Mouse (Mus musculus) ovary, adult 18-20 months (tissue): ENCODE results near the gene Fkbp6.
"Not testable (repeated sequence)": the region's sequence is repeated elsewhere in the genome, so short reads cannot be mapped to it uniquely, and the experiment has no call there.

Experiments
- DNase-seq: peaks from one replicate; pipeline ENCODE4 v3.0.0; 2022; ENCODE audit warnings: low spot score, mixed read lengths

Gene Fkbp6

DNA sequence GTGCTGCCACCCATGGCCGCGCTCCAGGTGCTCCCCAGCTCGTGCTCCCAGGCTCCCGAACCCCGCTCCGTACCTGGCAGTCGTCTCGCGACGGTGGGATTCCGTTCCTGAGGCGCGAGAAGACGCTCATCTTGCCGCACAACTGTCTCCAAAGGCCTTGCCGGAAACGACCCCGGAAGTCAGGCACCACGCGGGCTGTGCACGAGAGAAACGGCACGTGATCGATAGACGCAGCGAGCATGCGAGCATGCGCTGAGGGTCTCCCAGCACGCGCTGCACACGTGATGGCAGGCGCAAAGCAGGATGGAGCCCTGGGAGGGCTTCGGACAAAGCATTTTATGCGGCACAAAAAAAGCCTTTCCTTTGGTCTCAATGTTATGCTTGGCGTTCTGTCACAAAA lies at the start of gene Fkbp6:
Gene Fkbp6 (minus strand): TSS at position 183 of the 400 bp plus-strand sequence.
- no peak for DNase-seq

DNA sequence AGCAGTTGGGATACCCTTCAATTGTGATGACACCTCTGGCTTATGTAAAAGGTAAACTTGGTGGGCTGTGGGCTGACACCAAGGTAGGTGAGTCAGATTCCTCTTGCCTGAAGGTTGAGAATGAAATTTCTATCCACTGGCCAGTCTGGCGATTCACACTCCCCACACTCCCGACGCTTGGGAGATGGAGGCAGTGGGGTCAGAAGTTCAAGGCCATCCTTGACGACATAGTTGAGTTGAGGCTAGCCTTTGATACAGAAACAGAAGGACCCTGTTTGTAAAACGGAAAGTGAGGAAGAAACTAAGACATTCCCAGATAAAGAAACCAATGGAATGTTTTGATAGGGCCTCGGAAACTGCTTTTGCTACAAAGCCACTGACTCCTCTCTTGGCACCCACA lies 49.5 kb upstream of the Fkbp6 start:
- no peak for DNase-seq

DNA sequence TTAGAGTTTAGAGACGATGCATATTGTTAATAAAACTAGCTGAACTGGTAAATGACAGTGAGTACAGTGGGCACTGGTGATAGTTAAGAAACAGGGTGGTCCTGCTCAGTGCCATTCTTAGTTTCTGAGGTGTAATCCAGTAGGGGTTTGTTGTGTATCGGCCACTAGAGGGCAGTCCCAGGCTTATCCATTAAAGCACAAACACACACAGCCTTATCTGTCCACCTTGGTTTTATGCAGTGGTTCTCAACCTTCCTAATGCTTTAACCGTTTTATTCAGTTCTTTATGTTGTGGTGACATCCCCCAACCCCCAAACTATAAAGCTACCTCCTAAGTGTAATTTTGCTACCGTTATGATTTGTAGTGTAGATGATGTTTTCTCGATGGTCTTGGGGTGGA lies 46.0 kb upstream of the Fkbp6 start:
- no peak for DNase-seq

DNA sequence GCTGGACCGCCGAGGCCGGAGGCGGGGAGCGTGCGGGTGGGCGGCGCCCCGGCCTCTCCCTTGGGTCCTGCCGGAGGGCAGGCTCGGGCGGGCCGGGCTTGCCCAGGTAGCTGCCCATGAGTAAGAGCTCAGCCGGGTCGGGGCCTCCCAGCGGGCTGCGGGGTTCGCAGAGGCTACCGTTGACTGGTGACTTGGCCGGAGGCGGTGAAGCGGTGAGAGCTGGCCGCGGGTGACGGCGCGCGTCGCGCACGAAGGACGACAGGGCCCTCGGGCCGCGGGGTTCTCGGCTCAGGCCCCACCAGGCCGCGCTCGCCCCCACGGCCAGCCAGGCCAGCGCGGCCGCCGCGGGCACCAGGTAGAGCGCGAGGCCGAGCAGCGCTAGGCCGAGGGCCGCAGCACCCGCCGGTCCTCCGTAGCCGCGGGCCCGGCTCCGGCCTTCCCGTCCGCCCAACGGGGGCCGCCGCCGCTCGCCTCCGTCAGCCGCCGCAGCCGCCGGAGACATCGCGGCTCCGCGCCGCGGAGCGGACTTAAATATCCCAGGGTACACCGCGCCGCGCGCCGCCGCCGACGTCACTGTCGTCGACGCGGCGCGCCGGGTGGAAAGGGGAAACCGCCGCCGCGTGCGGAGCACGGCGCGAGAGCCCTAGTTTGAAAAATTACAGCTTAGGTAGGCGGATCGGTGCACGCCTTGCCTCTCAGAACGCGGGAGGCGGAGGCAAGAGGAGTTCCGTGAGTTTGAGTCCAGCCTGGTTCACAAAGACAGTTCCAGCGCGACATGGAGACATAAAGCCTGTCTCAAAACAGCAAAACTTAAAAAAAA lies 44.4 kb upstream of the Fkbp6 start, which contains the start of gene Pom121:
Gene Pom121 (minus strand): TSS at position 543 of the 820 bp plus-strand sequence.
- peak; percentile 71 for DNase-seq

DNA sequence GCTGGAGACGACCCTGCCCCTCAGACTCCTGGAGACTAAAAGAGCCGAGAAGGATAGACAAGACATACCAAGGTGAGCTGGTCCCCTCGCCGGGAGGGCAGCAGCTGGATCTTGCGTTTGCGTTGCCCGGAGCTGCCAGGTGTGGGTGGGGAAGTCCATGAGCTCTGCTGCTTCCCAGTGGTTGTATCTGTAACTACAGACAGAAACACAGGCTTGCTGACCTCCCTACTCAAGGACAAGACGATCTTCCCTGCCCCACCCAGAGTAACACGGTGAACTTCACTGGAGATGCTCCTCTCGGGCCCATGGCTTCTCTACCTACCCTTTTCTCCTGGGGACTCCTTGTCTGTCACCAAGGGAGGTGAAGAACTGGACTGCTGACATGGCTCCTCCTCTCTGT lies 33.9 kb upstream of the Fkbp6 start:
- DNase-seq = no peak

DNA sequence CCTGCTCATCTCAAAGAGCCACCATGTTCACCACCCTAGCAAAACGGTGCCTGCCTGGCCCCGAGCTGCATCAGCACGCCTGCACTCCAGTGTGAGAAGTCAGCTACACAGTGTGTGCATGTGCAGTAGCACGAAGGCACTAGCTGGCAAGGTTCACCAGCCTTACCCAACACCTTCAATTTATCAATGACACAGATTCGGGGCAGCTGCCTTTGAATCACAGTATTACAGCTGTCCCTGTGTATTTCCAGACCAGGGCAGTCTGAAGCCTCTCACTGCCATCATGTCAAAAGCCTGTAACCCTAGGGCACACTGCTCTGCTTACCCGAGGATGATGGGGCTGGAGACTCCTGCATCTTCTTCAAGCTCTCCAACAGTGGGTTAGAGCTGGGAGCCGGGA lies 32.9 kb upstream of the Fkbp6 start:
- no peak for DNase-seq

DNA sequence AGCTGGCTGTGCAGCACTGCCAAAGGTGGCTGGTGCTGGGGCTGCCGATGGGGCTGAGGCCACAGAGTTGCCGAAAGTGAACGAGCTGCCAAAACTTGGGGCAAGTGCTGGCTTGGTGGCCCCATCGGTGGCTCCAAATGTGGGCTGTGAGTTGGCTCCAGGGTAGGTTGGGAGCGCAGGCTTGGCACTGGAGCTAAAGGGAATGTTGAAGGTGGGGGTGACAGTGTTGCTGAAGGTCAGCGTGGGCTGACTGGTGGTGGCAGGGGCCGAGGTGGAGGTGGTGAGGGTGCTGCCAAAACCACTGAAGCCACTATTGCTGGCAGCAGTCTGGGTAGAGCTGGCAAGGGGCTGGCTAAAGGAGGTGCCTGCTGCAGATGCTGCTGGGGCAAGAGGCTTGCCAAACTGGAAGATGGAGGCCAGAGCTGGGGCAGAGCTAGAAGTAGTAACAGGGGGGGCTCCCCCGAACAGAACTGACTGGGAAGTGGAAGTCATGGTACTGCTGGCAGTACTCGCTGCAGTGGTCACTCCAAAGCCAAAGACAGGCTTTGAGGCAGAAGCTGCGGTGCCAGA lies 31.6 kb upstream of the Fkbp6 start:
- no peak for DNase-seq

DNA sequence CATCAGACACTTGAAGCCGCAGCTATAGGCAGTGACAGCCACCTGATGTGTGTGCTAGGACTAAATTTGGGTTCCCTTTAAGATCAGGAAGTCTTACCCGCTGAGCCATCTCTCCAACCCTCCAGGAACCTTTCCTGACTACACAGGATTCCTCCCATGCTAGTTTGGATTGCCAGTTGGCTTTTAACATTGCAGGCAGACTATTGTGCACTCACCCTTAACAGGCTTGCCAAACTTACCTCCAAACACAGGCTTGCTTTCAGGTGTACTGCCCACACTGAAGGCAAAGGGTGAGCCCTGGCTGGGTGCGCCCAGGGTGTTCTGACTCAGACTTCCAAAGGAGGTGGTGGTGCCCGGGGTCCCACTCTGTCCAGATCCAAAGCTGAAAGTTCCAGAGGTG lies 30.8 kb upstream of the Fkbp6 start:
- DNase-seq = no peak

DNA sequence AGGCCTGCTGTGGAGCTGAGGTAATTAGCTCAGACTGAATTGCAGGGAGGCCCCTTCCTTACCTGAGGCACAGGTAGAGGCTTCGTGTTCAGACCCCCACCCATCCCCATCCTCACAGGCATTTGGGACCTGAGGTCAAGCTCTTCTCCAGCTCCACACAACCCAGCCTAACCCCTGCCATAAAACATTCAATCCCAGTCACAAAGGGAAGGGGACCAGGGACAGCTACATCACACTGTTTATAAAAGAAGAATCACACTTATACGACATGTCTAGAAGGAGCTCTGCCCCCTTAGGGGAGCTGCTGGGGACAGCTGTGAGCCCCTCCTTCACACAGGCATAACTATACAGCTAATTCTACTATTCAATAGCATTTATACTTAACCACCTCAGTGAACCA lies 26.5 kb upstream of the Fkbp6 start:
- no peak for DNase-seq

DNA sequence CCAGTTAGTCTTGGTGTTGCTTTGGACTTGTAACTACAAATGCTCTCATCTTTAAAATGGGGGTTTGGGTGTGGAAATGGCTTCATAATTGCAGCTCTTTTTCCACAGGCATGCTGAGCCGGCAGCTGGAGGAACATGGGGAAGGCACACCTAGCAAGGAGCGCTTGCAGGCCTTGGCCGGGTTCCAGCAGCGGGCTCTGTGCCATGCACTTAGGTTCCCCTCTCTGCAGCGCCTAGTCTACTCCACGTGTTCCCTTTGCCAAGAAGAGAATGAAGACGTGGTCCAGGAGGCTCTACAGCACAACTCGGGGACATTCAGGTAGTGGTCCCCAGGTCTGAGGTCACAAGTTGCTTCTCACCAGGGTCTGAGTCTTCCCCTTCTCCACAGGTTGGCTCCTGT lies 25.3 kb upstream of the Fkbp6 start:
- DNase-seq = no peak

DNA sequence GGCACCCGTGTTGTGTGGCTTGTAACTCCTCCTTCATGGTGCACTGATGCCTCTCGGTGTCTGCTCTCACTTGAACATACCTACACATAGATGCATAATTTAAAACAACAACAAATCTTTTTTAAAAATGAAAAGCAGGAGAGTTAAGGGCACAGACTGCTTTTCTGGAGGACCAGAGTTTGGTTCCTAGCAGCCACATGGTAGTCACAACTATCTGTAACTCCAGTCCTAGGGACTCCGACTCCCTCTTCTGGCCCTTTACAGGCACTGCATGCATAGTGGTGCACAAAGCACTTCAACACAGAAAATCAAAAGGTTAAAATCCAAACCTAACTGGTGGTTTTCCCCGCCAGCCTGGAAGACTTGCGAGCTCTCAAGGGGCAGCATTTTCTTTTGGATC lies 23.8 kb upstream of the Fkbp6 start:
- DNase-seq = no peak

DNA sequence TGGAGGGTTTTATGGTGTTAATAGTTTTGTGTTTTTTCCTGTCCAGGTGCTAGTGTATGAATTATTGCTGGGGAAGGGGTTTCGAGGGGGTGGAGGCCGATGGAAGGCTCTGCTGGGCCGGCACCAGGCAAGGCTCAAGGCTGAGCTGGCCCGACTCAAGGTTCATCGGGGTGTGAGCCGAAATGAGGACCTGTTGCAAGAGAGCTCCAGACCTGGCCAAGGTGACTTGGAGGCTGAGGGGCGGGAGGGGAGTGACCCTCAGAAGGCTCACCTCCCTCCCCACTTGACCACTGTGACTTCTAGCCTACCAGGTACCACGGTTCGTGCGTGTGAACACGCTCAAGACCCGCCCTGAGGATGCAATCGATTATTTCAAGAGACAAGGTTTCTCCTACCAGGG lies 21.4 kb upstream of the Fkbp6 start:
- DNase-seq = no peak

DNA sequence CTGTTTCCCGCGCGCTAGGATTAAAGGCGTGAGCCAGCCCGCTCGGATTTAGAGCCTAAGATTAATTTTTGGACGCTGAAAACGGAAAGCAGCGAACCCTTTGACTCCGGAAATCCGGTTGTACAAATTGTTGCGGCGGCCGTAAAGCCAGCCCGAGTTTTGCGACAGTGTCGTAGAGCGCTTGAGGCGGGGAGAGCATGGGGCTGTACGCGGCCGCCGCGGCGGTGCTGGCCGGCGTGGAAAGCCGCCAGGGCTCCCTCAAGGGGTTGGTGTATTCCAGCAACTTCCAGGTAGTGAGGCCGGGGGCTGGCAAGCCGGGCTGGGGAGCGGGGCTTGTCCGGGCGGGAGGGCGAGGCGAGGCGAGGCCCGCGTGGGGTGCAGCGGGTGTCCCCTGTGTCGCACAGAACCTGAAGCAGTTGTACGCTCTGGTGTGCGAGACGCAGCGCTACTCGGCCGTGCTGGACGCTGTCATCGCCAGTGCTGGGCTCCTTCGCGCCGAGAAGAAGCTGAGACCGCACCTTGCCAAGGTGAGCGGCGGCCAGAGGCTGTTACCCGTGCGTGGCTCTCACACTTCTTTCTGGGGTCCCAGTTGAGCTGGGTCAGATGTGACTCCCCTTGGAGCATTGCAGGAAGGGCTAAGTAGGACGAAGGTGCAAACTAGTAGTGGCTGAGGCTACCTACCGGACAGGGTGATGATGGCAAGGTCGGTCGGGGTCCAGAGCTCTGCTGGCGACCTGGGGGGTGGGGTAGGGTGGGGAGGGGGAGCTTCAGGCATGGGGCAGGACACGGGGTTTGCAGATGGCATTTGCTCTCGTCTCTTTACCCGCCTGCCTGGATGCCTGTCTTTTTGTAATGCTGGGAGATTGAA lies 20.2 kb upstream of the Fkbp6 start, which contains the start of gene Nsun5:
Gene Nsun5 (plus strand): TSS at position 167 of the 868 bp plus-strand sequence.
- peak; percentile 88 for DNase-seq

DNA sequence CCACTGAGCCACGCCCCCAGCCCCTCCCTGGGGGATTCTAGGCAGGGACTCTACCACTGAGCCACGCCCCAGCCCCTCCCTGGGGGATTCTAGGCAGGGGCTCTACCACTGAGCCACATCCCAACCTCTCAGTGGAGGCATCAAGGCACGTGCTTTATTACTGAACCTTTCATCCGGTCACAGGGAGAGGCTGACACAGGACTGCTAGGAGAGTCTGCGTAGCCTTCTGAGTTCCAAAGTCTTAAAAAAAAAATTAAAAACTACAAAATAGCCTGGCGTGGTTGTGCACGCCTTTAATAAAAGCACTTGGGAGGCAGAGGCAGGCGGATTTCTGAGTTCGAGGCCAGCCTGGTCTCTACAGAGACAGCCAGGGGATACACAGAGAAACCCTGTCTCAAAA lies 19.4 kb upstream of the Fkbp6 start:
- not testable (repeated sequence) for DNase-seq

DNA sequence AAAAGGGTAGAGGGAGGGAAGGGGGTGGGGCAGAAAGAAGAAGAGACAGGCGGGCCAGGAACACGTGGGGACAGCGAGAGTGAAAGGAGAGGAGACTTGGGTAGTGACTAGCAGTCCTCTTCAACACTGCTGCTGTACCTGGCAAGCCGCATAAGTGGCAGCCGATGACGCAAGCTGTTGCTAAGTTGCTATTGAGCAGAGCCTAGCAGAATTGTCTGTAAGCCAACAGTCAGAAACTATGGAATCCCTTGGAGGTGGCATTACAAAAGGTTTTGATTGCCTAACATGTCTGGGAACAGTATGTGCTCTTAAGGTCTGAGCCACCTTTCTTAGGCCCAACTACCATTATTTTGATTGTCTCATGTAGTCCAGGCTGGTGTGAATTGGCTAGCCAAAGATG lies 18.5 kb upstream of the Fkbp6 start:
- DNase-seq = no peak

DNA sequence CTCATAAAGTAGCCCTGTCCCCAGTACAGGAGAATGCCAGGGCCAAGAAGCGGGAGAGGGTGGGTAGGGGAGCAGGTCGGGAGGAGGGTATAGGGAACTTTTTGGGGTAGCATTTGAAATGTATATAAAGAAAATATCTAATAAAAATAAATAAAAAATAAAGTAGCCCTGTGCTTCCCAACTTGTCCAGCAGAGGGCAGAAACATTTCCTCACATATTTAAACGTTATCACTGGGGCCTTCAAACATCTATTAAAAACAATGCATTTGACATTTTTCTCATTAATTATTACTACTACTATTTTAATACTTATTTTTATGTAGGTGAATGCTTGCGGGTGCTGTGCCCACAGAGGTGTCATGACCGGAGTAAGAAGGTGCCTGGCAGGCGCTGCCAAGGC lies 18.0 kb upstream of the Fkbp6 start:
- DNase-seq = no peak

DNA sequence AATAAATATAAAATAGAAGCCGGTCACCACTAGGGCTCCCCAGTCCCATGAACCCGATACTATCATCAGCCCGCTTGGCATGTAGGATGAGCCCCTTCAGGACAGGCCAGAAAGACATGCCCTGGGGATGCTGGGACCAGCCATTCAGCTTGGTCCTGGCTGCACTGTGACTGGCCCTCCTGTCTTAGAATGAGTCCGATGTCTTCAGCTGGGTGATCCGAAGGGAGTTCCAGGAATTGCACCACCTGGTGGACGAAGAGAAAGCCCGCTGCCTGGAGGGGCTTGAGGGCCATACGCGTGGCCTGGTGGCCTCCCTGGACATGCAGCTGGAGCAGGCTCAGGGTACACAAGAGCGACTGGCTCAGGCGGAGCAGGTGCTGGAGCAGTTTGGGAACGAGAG lies 13.7 kb upstream of the Fkbp6 start:
- DNase-seq = no peak

DNA sequence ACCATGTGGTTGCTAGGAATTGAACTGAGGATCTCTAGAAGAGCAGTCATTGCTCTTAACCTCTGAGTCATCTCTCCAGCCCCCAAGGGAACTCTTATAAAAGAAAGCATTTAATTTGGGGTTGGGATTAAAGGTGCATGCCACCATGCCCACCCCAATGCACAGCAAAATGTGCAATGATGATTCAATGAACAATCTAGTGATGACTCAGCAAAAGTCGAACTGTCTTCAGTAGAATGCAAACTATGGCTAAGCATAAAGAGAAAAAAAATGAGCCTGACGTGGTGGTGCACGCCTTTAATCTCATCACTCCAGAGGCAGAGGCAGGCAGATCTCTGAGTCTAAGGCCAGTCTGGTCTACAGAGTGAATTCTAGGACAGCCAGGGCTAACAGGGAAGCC lies 12.7 kb upstream of the Fkbp6 start:
- DNase-seq = no peak

DNA sequence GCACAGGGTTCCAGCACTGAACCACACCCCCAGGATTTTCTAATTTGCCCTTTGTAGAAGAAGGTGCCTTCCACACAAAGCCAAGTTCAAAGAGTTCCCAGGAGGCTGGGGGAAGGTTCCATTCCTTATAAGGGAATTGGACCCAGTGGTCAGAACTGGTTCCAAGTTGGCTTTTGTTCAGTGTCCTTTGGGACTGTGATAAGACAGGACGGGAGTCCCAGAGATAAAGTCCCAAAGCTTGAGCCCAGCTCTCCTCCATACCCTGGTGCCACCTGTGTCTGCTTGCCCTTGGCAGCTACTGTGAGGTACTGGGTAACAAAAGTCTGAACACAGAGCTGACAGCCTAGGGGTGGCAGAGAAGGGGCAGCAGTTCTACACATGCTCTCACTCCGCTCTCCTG lies 9.9 kb upstream of the Fkbp6 start:
- DNase-seq = peak; percentile 40

DNA sequence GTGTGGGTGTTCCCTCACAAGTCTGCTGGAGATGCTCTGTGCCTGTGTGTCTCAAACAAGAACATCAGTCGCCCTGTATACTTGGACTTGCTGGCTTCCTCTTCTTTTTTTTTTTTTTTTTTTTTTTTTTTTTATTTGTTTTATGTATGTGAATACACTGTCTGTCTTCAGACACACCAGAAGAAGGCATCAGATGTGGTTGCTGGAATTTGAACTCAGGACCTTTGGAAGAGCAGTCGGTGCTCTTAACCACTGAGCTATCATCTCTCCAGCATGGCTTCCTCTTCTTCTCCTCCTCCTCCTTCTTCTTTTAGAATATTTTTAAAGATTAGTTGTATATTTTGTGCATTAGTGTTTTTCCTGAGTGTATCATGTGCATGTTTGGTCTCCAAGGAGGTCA lies 7.7 kb upstream of the Fkbp6 start:
- DNase-seq = peak; percentile 40

DNA sequence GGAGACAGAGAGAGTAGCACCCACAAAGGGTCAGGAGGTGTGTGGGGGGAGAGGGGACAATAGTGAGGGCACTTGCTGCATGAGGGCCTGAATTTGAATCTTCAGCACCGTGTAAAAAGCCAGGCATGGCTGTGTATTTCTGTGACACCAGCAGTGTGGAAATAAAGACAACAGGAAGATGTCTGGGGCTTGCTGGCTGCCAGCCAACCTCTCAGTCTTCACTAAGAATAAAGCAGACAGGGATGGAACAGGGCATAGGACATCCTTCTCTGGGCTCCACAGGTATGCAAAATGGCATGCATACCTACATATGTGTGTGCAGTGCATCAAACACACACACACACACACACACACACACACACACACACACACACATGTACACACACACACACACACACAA lies 6.2 kb upstream of the Fkbp6 start:
- DNase-seq = no peak

DNA sequence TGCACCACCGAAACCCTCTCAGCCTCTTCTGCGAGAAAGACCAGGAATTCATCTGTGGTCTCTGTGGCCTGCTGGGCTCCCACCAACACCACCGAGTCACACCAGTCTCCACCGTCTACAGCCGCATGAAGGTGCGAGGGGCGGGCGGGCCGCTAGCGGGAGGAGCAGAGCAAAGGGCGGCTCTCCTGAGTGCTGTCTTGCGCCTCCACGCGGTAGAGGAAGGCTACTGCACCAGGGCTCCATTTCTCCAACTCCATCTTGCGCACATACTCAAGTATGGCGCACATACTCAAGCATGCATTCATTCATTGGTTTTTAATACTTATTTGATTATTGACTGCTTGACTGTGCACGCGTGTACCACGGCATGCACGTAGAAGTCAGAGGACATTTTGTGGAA lies 3.7 kb upstream of the Fkbp6 start:
- no peak for DNase-seq

DNA sequence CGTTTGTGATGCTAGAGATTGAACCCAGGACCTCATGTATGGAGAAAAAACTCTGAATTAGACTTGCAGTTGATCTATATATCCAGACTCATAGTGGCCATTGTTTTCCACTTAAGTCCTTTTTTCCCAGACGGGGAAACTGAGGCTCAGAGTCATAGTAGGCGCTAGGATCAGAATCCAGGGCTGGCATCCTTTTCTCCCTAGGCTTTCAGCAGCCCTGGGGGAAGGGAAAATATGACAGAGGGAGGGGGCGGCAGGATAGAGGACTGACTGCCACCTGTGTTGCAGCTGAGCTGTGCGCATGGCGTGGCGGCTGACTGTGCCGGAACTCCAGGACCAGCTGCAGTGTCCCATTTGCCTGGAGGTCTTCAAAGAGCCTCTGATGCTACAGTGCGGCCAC lies 3.2 kb upstream of the Fkbp6 start, which contains the start of gene Trim50:
Gene Trim50 (plus strand): TSS at position 301 of the 400 bp plus-strand sequence.
- no peak for DNase-seq
